Mouse (Mus musculus): ENCODE results near the gene Chrna3.

DNA sequence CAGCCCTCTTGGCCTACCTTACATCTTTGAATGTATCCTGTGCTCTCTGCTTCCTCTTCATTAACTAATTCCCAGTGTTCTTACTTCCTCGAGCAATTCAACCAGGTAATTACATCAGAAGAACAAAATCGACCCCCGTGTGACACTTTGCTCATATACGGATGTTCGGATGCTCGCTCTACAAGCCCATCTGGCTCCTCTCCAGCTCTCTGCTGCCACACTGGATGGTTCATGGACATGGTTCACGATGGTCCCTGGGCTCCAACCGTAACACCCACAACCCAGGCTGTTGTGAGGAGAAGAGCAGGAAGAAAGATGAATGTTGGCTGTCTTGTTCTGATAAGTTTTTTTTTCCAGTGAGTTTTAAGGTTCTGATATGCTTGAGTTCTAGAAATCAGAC, 12.6 kb upstream of the Chrna3 start:
- TF ChIP-seq CTCF (conservative IDR thresholded peaks at IDR 0.05; ENCODE audit: insufficient read depth, insufficient read length, low read depth, low read length) (no peak), POLR2A (IDR thresholded peaks at IDR 0.05; ENCODE audit: low read depth, low read length) (no peak)
